Mouse (Mus musculus) testis, postnatal 14 days (tissue): ENCODE data around the gene Clasp1.

Source experiments
- DNase-seq: peaks from one replicate; pipeline ENCODE4 v3.0.0; 2021; ENCODE audit warnings: low spot score

The Clasp1 gene

DNA sequence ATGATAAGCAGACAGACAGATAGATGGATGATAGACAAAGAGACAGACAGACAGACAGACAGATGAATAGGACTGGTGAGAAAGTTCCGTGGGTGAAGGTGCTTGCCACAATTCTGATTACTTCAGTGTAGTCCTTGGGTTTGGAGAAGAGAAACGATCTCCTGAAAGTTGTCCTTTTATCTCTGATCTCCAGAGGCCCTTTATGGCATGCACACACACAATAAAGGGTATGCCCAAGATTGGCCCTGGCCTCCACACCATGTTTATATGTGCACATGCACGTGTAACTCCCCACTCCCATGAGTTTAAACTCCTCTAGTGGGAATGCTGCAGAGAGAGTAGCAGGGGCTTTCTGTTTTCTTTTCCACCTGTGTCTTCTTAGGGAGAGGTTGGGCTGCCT lies 14.6 kb downstream of the Clasp1 start:
- DNase-seq: no peak

DNA sequence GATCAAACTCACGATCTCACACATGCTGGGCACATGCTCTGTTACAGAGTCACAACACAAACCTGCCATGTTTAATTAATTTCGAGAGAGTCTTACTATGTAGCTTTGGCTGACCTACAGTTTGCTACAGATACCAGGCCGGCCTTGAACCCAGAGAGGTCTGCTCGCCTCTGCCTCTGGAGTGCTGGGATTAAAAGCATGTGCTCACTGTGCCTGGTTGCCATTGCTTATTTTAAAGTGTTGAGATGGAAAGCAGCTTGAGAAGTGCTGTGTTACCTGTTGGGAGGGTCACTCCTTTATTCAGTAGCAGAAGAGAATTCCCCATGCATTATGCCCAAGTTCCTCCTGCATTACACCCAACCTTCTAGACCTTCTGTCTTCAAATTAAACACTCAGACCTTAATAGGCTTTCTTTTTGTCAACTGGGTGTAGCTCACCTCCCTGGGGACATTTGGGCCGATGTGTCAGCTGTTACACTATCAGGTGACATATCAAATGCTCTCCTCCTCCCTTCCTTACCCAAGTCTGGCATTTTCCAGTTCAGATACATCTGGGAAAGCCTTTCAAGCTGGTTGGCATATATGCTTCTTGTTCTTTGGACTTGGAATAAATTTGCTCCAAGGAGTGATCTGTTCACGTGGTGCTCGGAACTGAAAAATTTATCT lies 18.9 kb downstream of the Clasp1 start:
- no peak for DNase-seq

DNA sequence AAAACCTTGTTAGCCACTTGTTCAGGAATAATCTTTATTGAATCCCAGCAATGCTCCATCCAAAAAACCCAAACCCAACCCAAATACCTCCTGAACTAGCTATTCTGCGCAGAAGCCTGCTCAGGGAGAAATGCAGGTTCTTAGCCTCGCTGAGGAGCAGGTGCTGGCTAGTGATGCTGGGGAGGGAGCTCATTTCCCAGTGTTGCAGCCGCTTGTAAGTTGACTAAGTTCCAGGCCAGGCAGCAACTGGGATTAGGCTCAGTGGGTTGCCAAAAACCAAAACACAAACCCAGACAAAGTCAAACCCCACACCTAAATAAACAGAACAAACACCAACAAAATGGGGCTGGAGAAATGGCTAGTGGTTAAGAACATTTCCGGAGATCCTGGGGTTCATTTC lies 20.4 kb downstream of the Clasp1 start:
- no peak for DNase-seq

DNA sequence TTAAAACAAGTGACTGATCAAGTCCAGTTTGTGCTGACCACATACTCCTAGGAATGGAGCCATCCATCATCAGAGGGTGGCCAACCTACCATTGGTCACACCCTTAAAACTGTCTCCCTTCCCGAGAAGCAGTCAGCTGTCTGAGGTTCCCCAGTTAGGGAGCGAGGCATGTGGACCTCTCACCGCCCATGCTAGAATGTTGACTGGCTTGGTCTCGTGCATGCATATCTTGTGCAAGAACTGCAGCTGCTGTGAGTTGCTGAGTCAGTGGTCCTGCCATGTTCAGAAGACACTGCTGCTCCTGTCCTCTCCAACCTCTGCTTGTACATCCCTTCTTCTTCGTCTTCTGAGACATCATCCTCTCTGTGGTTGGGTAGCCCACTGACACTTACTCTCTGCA lies 22.0 kb downstream of the Clasp1 start:
- no peak for DNase-seq

DNA sequence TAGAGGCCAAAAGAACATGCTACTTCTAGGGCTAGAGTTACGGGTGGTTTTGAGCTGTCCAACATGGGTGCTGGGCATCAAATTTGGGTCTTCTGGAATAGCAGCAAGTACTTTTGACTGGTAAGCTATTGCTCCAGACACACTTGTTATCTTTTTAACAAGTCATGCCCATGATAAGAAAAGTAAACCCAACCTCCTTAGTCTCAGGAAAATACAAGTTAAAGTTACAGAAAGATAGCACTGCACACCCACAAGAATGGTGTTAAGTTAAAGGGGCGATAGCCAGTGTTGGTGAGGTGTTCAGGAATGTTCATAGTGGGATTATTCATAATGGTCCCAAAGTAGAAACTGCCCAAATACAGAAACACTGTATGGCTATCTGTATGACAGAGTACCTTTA lies 24.3 kb downstream of the Clasp1 start:
- DNase-seq: no peak

DNA sequence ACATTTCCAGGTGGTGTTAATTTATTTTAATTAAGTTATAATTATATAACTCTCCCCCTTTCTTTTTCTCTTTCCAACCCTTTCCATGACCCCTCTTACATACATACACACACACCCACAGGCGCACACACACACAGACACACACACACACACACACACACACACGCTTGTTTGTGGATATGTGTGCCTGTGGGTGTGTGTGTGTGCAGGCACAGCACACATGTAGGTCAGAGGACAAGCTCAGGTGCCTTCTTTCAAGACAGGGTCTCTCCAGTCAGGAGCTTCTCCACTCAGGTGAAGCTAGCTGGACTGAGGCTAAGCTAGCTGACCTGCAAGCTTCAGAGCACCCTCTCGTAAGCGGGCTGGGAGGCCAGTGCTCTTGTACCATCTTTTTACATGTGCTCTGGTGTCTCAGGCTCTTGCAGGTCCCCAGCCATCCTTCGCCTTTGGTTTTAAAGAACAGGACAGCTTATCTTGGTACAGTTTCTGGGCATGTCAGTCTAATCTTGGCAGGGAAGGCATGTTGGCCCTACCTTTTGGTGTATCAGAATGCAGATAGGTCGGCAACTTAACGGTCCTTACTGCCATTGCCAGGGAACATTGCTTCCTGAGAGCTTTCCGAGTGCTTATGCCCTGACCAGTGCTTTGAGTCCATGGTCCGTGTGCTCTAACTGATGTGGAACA lies 28.3 kb downstream of the Clasp1 start:
- no peak for DNase-seq

DNA sequence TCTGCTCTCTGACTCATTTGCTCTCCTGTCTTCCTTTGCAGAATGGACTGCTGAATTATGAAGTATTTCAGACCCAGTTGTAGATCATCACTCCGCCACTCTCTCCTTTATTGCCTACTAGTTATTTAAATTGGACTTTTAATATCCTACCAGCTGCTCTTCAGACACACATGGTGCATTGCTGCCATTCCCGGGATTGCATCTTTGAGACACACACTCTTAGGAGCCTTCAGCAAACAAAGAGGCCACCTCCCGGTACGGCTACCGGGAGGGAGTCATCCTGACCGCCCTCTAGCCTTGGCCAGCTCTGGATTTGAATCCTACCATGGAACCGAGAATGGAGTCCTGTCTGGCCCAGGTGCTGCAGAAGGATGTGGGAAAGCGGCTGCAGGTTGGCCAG lies 30.5 kb downstream of the Clasp1 start:
- no peak for DNase-seq

DNA sequence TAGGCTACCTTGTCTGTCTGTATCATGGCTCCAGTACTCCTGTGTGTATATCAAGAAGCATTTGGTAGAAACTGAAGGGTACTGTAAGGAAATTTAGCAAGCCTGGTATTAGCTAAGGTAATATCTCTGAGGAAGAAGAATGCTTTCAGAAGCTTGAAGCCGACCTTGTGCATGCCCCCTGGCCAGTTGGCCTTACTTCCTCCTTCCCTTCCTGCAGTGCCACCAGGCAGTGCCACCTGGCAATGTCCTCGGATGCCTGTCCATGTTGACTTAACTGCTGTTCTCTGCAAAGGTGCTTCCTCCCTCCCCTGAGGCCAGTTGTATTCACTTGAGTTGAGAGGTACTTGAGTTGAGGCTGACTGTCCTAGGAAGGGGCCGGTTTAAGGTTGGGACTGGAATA lies 32.3 kb downstream of the Clasp1 start:
- no peak for DNase-seq

DNA sequence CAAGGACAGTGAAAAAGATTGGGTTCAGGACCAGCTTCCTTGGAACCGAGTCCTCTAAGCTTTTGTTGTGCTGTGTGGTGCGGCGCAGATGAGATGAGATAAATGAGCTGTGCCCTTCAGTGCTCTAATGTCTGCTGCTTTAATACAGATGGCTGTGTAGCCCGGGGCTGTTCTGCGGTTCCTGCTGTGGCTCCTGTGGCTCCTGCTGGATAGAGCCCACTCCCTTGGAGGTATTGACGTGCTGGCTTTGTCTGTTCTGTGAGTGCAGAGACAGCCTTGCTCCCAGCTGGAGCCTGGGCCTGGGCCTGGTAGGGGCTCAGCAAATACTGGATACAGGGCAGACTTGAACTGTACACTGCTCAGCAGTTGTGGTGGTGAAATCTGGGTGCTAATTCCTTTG lies 34.0 kb downstream of the Clasp1 start:
- no peak for DNase-seq

DNA sequence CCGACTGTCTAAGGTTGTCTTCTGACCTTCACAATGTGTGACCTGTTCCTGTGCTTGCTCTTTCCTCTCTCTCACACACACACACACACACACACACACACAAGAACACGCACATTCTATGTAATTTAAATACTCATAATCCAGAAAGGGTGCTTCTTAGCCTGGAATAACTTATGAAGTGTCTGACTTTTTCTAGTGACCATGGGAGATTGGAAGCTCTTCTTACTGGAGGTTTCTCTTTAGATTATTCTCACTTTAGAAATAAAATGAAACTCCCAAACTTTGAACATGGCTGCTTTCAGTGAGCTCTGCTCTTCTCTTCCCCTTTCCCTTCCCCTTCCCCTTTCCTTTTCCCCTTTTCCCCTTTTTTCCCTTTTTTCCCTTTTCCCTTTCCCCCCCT lies 37.1 kb downstream of the Clasp1 start:
- no peak for DNase-seq

DNA sequence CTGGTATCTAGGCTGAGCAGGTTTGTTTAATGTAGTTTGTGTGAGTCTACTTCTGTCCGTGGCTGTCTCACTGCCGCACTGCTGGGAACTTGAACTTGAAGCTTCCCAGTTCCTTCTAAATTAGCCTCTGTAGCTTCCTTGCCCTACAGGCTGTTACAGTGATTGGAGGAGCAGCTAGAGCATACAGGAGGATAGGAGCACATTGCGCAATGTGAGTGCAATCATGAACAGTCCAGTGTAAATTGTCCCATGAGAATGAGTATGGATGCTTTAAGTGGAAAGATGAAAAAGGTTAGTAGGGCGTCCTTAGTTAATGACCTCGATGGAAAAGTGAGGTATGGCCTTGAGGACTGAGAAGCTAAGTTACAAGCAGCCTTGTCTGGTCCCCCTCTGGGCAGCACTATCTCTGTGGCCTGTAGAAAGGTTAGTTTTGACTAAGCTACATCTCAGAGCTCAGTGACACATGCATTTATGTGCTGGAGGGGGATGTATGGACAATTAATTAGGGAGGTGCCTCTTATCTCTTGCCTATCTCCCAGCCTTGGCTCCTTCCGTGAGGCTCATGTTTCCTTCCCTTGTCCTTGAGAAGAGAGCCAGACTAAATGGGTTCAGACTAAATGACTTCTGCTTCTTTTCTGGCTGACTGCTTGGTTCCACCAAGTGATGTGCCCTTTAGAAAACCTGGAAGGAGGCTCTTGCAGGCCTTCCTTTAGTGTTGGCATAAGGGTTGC lies 39.7 kb downstream of the Clasp1 start:
- no peak for DNase-seq

DNA sequence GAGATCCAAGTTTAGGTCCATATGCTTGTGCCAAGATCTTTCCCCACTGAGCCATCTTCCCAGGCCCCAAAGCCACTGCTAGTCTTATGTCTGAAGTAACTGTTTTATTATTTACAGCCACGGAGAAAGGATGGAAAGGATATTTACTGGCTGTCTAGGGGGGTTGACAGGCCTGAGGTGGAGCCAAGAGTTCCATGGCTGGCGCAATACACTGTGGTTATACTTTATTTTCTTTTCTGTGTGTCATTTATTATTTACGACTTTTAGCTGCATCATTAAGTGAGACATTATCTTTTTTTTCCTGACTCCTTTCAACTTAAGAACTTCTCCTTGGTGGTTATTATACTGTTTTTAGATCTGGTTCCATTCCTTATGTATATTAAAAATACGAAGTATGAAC lies 42.7 kb downstream of the Clasp1 start:
- no peak for DNase-seq

DNA sequence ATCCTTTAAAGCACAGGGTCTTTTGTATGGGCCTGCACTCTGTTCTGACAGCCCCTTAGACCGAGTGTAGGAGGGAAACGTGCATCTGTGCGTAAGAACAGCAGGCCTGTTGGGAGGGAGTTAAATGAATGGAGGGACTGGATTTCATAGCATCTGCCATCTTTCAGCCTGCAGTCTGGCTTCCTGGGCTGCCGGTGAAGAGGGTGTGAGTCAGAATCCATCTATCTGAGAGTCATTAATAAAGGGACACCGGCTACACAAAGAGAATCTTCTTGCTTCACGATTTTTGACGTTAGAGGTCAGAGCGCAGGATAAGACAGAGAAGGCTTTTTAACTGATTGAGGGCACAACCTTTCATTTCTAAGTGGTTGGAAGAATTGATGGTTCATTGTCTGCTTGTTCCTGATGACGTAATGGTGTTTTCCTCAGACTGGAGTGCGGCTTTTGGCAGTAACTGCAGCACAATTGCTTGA lies 46.2 kb downstream of the Clasp1 start:
- no peak for DNase-seq

DNA sequence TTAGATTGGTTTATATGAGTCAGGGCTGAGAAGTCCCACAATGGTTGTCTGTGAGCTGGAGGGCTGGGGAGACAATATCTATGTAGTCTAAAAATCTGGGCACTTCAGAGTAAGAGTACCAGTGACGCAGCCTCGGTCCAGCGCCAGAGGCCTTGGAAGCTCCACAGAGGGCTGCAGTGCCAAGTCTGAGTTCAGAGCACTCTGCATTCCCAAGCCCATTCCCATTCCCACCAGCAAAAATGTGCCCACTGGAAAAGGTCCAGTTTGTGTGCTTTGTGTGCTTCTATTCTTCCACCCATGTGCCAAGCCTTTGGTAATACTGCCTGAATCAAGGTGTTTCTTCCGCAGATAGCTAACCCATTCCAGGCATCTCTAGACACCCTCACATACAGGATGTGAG lies 49.0 kb downstream of the Clasp1 start:
- DNase-seq: no peak

DNA sequence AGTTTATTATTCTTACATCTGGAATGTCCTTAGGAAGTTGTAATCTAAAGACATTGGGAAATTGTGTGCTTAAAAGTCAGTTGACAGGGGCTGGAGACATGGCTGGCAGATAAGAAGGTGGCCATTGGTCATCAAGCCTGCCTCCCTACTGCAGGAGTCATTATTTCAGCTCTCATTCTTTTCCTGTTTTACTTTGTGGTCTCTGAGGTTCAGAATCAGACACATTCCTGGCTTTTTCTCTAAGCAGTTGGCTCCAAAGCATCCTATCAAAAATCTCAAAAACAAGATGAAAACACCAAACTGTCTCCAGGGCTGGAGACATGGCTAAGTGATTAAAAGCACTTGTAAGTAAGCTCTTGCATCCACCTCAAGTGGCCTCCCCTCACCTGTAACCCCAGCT lies 49.5 kb downstream of the Clasp1 start:
- DNase-seq: no peak

DNA sequence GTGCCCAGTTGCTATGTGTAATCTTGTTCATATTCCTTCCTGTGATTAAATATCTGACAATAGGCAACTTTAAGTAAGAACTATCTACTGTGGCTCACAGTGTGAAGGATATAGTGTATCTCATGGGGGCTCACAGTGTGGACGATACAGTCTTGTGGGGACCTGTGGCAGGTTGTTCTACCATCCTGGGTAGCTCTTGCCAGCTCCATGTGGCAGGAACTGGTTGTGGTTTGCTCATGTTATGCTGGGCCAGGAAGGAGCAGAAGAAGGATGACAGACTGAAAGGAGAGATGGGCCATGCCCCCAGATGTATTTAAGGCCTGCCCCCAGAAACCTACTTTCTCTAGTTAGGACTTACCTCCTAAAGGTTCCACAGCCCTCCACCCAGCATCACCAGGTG lies 51.7 kb downstream of the Clasp1 start:
- no peak for DNase-seq

DNA sequence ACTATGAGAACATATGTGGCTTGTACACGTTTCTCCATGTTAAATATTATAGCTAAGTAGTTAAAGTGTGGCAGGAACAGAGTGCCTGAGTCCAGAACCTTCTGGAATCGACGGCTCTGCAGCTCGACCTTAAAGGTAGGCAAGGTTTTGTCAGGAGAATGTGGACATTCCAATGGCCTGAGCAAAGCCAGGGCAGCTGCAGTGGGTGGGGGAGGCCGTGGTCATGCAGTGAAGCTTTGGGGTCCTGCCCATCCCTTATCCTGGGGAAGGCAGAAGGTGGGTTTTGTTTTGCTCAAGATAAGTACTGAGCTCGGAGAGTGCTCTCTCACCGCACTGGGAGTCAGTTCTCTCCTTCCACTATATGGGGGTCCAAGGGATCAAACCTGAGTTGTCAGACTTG lies 55.6 kb downstream of the Clasp1 start:
- no peak for DNase-seq

DNA sequence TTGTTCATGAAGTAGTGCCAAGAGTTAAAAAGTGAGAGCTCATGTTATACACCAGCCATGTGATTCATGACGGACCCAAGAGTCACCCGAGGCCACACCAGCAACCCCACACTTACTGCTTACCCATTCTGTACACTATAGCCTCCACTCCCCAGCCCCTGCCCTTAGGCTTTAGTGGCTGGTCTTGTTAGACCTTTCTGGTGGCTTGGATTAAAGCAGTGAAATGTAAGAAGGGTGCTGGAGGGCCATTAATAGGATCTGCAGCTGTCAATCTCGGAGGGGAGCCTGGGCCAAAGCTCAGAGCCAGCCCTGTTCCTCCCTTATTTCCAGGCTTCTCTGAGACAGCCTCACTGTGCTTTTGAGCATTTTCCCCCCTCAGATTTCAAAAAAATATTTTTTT lies 56.1 kb downstream of the Clasp1 start:
- no peak for DNase-seq

DNA sequence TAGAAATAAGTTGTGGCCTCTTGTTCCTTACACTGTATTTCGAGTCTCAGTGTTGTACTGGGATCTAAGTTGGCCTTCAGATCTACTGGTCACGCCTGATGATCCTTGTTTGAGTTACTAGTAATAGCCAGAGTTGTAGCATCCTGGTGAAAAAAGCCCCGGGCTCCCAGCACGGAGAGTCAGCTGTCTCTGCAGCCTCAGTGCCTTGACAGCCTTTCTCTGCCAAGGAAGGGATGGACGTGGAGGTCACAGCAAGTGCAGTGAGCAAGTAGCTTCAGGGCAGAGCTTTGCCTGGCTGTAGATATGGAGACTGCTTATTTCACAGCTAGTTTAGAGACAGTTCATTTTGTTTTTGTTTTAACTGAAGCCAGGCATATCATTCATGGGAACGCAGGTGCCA lies 56.6 kb downstream of the Clasp1 start:
- DNase-seq: no peak

DNA sequence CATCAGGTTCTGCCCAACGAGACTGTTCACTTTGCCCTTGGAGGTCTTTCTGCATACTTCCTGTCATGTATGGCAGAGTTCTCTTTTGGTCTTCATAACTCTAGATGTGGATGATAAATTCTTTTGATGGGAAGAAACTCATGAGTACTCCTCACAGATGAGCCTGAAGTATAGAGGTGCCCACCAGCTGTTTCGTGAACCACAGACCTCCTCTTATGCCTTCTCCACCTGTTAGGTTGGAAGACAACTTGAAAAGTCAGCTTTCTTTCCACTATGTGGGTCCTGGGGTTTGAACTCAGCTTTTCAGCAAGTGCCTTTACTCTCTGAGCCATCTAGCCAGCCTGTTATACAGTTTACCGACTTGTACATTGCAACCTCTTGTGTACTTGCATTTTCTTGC lies 57.1 kb downstream of the Clasp1 start:
- no peak for DNase-seq

DNA sequence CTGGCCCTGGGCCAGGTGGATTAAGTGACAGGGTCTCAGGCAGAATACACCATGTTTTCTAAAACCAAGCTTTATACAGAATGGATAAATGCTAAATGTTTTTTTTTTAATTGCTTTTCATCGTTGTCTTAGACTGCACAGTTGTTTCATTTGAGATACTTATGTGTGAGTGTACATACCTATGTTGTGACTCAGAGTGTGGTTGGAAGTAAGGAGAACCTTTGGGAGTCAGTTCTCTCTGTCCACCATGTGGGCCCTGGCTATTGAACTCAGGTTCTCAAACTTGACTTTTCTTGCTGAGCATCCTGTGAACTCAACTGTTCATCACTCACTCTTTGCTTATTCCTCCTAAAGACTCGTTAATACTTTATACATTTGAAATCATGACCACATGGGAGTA lies 58.3 kb downstream of the Clasp1 start:
- DNase-seq: no peak

DNA sequence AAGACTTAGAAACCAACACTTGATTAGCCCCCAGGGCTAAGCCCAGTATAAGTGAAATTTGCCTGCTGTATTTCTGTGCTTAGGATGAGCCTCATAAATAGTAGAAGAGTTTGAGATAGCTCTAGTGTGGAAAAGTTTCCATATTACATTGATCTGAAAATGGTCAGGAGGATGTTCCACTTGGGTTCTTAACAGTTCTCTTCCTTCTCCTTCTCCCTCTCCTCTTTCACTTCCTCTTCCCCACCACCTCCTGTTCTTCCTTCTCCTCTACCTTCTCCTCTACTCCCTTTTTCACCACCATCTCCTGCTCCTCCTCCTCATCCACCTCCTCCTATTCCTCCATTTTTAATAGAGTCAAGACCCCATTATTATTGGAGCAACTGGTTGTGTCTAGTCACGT lies 59.4 kb downstream of the Clasp1 start:
- no peak for DNase-seq

DNA sequence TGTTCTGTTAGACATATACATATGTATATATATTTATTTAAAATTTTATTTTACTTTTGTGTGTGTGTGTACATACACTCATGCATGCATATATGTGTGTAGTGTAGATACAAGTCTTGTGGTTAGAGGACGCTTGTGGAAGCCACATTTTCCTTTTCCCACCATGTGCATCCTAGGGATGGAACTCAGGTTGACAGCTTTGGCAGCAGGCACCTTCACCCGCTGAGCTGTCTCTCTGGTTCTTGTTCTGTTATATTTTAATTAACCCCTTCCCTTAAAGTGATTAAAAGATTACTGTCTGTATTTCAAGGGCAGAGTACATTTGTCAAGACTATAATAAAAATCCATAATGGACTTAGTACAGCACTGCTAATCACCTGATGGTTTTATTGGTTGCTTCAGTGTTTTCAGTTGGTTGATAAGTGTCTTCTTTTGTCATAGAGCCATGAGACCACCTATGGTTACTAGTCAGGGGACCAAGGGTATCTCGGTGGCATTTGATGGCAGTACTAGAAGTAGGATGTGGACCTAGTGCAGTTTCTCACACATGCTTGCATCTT lies 62.1 kb downstream of the Clasp1 start:
- no peak for DNase-seq
